Mouse (Mus musculus): ENCODE results near the gene Olfr312. TPM values are rescaled to one million over a fixed set of nuclear protein-coding genes. Genes with fewer than 3 reads are reported as not detected.
"Not testable (repeated sequence)": the region's sequence is repeated elsewhere in the genome, so short reads cannot be mapped to it uniquely, and the experiment has no call there.

Olfr312 gene
- polyA plus RNA-seq, 1 experiment from 2014 or later = not detected

DNA sequence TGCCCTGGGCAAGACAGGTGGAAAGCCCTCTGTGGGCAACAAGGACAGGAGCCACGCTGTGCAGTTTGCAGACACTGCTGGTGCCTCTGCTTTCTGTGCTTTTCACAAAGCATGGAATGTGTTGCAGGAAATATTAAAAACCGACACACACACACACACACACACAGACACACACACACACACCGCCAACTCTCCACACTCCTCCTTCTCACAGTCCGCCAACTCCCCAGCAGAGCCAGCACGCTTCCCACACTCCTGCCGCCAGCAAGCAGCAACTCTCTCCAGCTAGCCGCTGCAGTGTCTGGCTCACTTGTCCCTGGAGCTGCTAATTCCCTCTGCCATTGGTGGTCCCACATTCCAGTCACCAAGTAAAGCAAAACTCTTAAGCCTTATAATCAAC, 32.2 kb upstream of the Olfr312 start:
- Histone ChIP-seq H3K4me2 (ENCODE audit: low read length) (no peak overlapping the region), H3K4me1 (replicated peaks; ENCODE audit: control insufficient read depth, insufficient read depth, low read length) (peaks cover 2% of the 10 kb centered on the region), H3K9ac (ENCODE audit: low read length) (no peak overlapping the region), H3K36me3 (ENCODE audit: control insufficient read depth, insufficient read depth, low read length) (no peaks in the 10 kb centered on the region), H3K9me3 (ENCODE audit: control insufficient read depth, low read length) (no peaks in the 10 kb centered on the region), H3K4me3 (ENCODE audit: low read depth, low read length) (no peak overlapping the region), H3K27me3 (replicated peaks; ENCODE audit: control insufficient read depth, insufficient read depth, low read length) (no peaks in the 10 kb centered on the region), H3K27ac (ENCODE audit: low read depth) (no peak overlapping the region)
- ATAC-seq (replicated peaks; ENCODE audit: low FRiP score, low TSS enrichment, low read depth) (no peak), DNase-seq (ENCODE audit: low spot score) (no peak)
- 68% methylated on average over 7 of the region's 7 CpGs for WGBS

DNA sequence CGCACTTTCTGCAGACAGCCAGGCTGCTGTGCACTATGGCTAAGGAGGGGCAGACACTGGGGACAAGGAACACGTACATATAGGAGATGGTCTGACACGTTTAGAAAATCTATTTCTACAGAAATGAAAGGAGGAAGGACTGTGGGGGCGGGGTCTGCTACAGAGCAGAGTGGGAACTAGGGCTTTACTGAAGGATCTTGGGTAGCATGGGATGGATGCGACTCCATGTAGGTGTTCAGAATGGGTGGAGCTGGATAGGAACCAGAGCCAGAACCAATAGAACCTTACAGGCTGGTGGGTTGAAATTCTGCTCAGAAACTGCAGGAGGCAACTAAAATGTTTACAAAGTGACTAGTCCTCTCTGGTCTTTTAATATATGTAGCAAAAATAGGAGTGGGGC, 29.3 kb upstream of the Olfr312 start:
- ATAC-seq (replicated peaks; ENCODE audit: low FRiP score, low TSS enrichment, low read depth) = no peak
- peaks cover 11% of the 10 kb centered on the region for H3K4me1 ChIP-seq (replicated peaks; ENCODE audit: control insufficient read depth, insufficient read depth, low read length)

DNA sequence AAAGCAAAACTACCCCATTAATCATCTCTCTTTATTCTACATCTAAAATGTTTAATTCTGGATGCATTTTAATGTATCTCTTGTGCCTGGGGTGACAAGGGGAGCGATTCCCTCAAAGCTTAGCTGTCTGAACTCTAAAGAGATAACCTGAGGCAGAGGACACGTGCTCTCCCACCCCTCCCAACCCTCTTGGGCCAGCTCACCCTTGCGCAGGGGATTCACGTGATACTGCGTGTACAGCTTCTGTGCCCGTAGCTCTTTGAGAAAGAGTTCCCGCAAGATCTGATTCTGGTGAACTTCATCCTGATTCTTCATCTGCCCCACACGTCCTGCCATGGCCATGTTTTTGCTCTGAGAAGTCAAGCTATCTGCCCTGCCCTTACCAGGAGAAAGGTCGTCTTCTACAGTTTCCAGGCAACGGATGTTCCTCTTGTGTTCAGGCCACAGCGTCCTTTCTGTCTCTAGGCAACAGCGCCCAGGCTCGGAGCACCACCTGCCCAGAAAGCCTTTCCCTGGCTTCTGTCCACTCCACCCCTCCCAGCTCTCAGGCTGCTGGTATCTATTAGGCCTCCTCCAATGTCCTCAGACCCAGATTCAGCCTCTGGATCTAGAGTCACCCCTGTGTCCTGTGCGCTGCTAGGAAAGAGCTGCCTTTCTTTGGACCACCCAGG, 27.3 kb upstream of the Olfr312 start, which contains the start of gene Fam183b:
TSS of gene Fam183b (minus strand) at position 403 of the 671 bp plus-strand sequence.
- Histone ChIP-seq H3K9me3 (ENCODE audit: control insufficient read depth, low read length) (no peaks in the 10 kb centered on the region), H3K9ac (ENCODE audit: low read length) (no peak within 1 kb of the TSS), H3K27ac (ENCODE audit: low read depth) (peak within 1 kb of the TSS; percentile 34; the same call in 1 of the 2 replicates), H3K27me3 (replicated peaks; ENCODE audit: control insufficient read depth, insufficient read depth, low read length) (no peaks in the 10 kb centered on the region), H3K36me3 (ENCODE audit: control insufficient read depth, insufficient read depth, low read length) (no peaks in the 10 kb centered on the region), H3K4me2 (ENCODE audit: low read length) (peak within 1 kb of the TSS; percentile 36), H3K4me1 (replicated peaks; ENCODE audit: control insufficient read depth, insufficient read depth, low read length) (peaks cover 11% of the 10 kb centered on the region), H3K4me3 (ENCODE audit: low read depth, low read length) (no peak within 1 kb of the TSS)
- DNase-seq (ENCODE audit: low spot score) (peak; percentile 68), ATAC-seq (replicated peaks; ENCODE audit: low FRiP score, low TSS enrichment, low read depth) (peak; percentile 70)
- WGBS = 16% methylated on average over 14 of the region's 14 CpGs

More for the DNA sequence above, 29.3 kb upstream of the Olfr312 start:
- no peaks in the 10 kb centered on the region for H3K36me3 ChIP-seq (ENCODE audit: control insufficient read depth, insufficient read depth, low read length)
- no peak overlapping the region for H3K4me3 ChIP-seq (ENCODE audit: low read depth, low read length)
- 76% methylated on average over 5 of the region's 5 CpGs for WGBS
- H3K27ac ChIP-seq (ENCODE audit: low read depth) = no peak overlapping the region
- H3K9me3 ChIP-seq (ENCODE audit: control insufficient read depth, low read length) = no peaks in the 10 kb centered on the region
- H3K27me3 ChIP-seq (replicated peaks; ENCODE audit: control insufficient read depth, insufficient read depth, low read length) = no peaks in the 10 kb centered on the region
- no peak overlapping the region for H3K4me2 ChIP-seq (ENCODE audit: low read length)
- no peak for DNase-seq (ENCODE audit: low spot score)
- H3K9ac ChIP-seq (ENCODE audit: low read length) = no peak overlapping the region

DNA sequence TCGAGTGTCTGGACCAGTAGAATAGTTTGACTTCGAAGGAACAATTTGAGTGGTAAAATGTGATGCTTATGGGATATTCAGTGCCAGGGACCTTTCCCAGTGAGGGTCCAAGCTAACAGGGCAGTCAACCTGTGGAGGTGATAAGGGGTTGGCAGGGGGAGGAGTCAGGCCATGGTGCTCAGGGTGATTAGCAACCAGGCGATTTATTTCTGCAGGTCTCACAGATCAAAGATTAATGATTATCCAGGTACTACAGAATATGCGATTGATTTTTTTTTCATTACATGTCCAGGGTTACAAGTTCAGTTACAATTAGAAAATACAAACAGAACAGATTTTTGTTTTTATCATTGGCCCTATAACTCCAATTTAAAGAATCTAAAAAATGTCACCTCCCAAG, 25.2 kb upstream of the Olfr312 start:
- H3K9ac ChIP-seq (ENCODE audit: low read length) = no peak overlapping the region
- ATAC-seq (replicated peaks; ENCODE audit: low FRiP score, low TSS enrichment, low read depth) (no peak), DNase-seq (ENCODE audit: low spot score) (no peak)
- H3K4me3 ChIP-seq (ENCODE audit: low read depth, low read length) = no peak overlapping the region
- no peaks in the 10 kb centered on the region for H3K27me3 ChIP-seq (replicated peaks; ENCODE audit: control insufficient read depth, insufficient read depth, low read length)
- no peaks in the 10 kb centered on the region for H3K36me3 ChIP-seq (ENCODE audit: control insufficient read depth, insufficient read depth, low read length)
- H3K4me2 ChIP-seq (ENCODE audit: low read length) = 0 out of 2 replicates have a peak overlapping the region, but pooled peaks have one; percentile 11
- WGBS = 33% methylated on average over 4 of the region's 4 CpGs
- no peaks in the 10 kb centered on the region for H3K9me3 ChIP-seq (ENCODE audit: control insufficient read depth, low read length)
- H3K4me1 ChIP-seq (replicated peaks; ENCODE audit: control insufficient read depth, insufficient read depth, low read length) = peaks cover 11% of the 10 kb centered on the region
- peak overlapping the region; percentile 54; the same call in 1 of the 2 replicates for H3K27ac ChIP-seq (ENCODE audit: low read depth)

DNA sequence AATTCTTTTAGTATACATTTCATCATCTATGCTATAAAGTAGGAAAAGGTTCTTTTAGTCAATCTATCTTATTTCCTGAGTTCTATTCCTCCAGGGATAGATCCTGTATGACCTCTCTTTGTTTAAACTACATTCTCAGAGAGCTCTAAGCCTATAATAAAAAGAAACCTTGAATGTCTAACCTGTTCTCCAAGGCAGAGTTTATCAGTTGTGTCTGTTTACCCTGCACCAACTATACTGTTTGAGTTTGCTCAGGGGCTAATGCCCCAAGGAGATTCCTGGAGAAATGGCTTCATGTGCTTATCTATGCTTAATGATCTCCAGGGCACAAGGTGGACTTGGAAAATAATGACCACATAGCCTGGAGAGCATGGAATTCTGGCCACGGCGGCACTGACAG, 24.6 kb upstream of the Olfr312 start:
- no peaks in the 10 kb centered on the region for H3K36me3 ChIP-seq (ENCODE audit: control insufficient read depth, insufficient read depth, low read length)
- H3K27ac ChIP-seq (ENCODE audit: low read depth) = peak overlapping the region; percentile 47; the same call in 1 of the 2 replicates
- 0 out of 2 replicates have a peak overlapping the region, but pooled peaks have one; percentile 11 for H3K4me2 ChIP-seq (ENCODE audit: low read length)
- no peak overlapping the region for H3K4me3 ChIP-seq (ENCODE audit: low read depth, low read length)
- ATAC-seq (replicated peaks; ENCODE audit: low FRiP score, low TSS enrichment, low read depth) = peak; percentile 80
- no peaks in the 10 kb centered on the region for H3K9me3 ChIP-seq (ENCODE audit: control insufficient read depth, low read length)
- H3K27me3 ChIP-seq (replicated peaks; ENCODE audit: control insufficient read depth, insufficient read depth, low read length) = no peaks in the 10 kb centered on the region
- DNase-seq (ENCODE audit: low spot score) = no peak
- H3K9ac ChIP-seq (ENCODE audit: low read length) = no peak overlapping the region
- H3K4me1 ChIP-seq (replicated peaks; ENCODE audit: control insufficient read depth, insufficient read depth, low read length) = peaks cover 11% of the 10 kb centered on the region
- WGBS = 34% methylated on average over 2 of the region's 2 CpGs

DNA sequence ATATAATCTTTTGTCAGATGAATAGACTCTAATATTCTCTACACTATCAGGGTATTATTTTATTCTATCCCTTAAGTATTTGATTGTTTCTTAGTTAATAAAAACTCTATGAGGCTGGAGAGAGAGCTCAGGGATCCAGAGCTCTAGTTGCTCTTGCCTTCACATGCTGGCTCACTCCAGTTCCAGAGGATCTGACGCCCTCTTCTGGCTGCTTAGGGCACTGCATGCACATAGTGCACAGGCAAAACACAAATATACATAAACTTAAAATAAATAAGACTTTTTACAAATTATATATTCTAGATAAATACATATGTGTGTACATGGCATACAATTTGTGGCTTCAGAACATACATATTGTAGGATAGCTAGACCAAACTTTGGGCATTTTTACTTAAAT, 17.0 kb upstream of the Olfr312 start:
- H3K9me3 ChIP-seq (ENCODE audit: control insufficient read depth, low read length) = no peaks in the 10 kb centered on the region
- 4% methylated on average over 1 of the region's 1 CpGs for WGBS

DNA sequence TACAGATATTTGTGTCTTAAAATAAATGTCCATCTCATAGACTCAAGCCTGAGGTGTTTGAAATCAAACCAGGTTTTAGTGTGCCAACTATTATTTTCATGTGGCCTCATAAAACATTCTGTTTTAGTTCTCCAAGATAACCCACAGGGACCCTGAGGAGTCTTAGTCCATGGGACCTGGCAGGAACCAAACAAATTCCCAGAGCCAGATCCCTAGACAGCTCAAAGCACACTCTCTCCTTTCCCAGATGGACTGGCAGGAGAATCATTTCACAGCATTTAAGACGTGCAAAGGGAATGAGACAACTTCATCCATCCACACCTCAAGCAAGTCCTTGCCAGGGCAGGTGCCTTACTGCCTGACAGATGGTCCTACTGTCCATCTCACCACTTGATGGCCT, 14.3 kb upstream of the Olfr312 start, which contains the start of gene Olfr313:
TSS of gene Olfr313 (plus strand) at position 301 of the 400 bp plus-strand sequence.
- 54% methylated on average over 1 of the region's 1 CpGs for WGBS
- DNase-seq (ENCODE audit: low spot score); ATAC-seq (replicated peaks; ENCODE audit: low FRiP score, low TSS enrichment, low read depth); H3K9ac ChIP-seq (ENCODE audit: low read length); H3K9me3 ChIP-seq (ENCODE audit: control insufficient read depth, low read length); H3K4me2 ChIP-seq (ENCODE audit: low read length); H3K27me3 ChIP-seq (replicated peaks; ENCODE audit: control insufficient read depth, insufficient read depth, low read length); H3K4me1 ChIP-seq (replicated peaks; ENCODE audit: control insufficient read depth, insufficient read depth, low read length); H3K27ac ChIP-seq (ENCODE audit: low read depth); H3K36me3 ChIP-seq (ENCODE audit: control insufficient read depth, insufficient read depth, low read length); H3K4me3 ChIP-seq (ENCODE audit: low read depth, low read length): not testable (repeated sequence)

More for the DNA sequence above, 17.0 kb upstream of the Olfr312 start:
- Histone ChIP-seq H3K4me2 (ENCODE audit: low read length) (no peak overlapping the region), H3K27ac (ENCODE audit: low read depth) (no peak overlapping the region), H3K36me3 (ENCODE audit: control insufficient read depth, insufficient read depth, low read length) (no peaks in the 10 kb centered on the region), H3K27me3 (replicated peaks; ENCODE audit: control insufficient read depth, insufficient read depth, low read length) (no peaks in the 10 kb centered on the region), H3K4me1 (replicated peaks; ENCODE audit: control insufficient read depth, insufficient read depth, low read length) (no peaks in the 10 kb centered on the region), H3K4me3 (ENCODE audit: low read depth, low read length) (no peak overlapping the region), H3K9ac (ENCODE audit: low read length) (no peak overlapping the region)
- no peak for DNase-seq (ENCODE audit: low spot score)
- no peak for ATAC-seq (replicated peaks; ENCODE audit: low FRiP score, low TSS enrichment, low read depth)

DNA sequence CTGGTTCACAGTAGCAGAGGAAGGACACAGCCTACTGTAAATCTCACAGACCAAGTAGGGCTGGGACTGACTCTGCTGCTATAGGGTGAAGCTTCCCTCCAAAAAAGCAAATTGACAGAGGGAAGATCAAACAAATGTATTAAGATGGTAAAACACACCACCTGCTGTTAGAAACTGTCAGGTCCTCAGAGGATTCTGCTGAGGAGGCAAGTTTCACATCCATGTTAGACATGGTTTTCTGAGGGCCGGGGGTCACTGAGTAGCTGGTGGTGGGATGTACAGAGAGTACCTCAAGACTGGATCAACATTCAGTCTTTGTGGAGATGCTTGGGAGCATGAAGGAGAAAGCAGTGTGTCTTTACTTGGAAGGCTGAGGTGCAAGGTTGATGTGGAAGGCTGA, 13.4 kb upstream of the Olfr312 start:
- H3K27me3 ChIP-seq (replicated peaks; ENCODE audit: control insufficient read depth, insufficient read depth, low read length) = no peaks in the 10 kb centered on the region
- no peak overlapping the region for H3K9ac ChIP-seq (ENCODE audit: low read length)
- 79% methylated on average over 1 of the region's 1 CpGs for WGBS
- DNase-seq (ENCODE audit: low spot score) = no peak
- no peak overlapping the region for H3K27ac ChIP-seq (ENCODE audit: low read depth)
- H3K9me3 ChIP-seq (ENCODE audit: control insufficient read depth, low read length) = no peaks in the 10 kb centered on the region
- no peak for ATAC-seq (replicated peaks; ENCODE audit: low FRiP score, low TSS enrichment, low read depth)
- no peaks in the 10 kb centered on the region for H3K4me1 ChIP-seq (replicated peaks; ENCODE audit: control insufficient read depth, insufficient read depth, low read length)
- H3K4me2 ChIP-seq (ENCODE audit: low read length) = no peak overlapping the region
- H3K4me3 ChIP-seq (ENCODE audit: low read depth, low read length) = no peak overlapping the region
- no peaks in the 10 kb centered on the region for H3K36me3 ChIP-seq (ENCODE audit: control insufficient read depth, insufficient read depth, low read length)

DNA sequence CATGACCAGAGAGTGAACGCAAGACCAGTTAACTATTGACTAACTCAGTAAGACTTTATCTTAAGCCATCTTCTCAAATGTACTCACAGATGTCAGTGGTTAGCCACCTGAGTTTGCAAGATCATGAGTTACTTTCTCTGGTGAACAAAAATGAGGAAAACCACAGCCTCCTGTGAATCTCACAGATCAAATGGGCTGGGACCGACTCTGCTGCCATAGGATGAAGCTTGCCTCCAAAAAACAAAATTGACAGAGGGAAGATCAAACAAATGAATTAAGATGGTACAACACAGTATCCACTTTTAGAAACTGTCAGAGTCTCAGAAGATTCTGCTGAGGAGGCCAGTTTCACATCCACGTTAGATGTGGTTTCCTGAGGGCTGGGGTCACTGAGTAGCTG, 727 bp downstream of the Olfr312 start:
- no peaks in the 10 kb centered on the region for H3K9me3 ChIP-seq (ENCODE audit: control insufficient read depth, low read length)
- no peaks in the 10 kb centered on the region for H3K36me3 ChIP-seq (ENCODE audit: control insufficient read depth, insufficient read depth, low read length)
- no peak overlapping the region for H3K9ac ChIP-seq (ENCODE audit: low read length)
- H3K4me2 ChIP-seq (ENCODE audit: low read length) = no peak overlapping the region
- no peaks in the 10 kb centered on the region for H3K27me3 ChIP-seq (replicated peaks; ENCODE audit: control insufficient read depth, insufficient read depth, low read length)
- no peak overlapping the region for H3K4me3 ChIP-seq (ENCODE audit: low read depth, low read length)
- no peak overlapping the region for H3K27ac ChIP-seq (ENCODE audit: low read depth)
- ATAC-seq (replicated peaks; ENCODE audit: low FRiP score, low TSS enrichment, low read depth) (no peak), DNase-seq (ENCODE audit: low spot score) (no peak)
- 75% methylated on average over 3 of the region's 3 CpGs for WGBS
- H3K4me1 ChIP-seq (replicated peaks; ENCODE audit: control insufficient read depth, insufficient read depth, low read length) = no peaks in the 10 kb centered on the region
